Mouse (Mus musculus) forebrain, embryonic 15.5 days (tissue): ENCODE data around the gene Tm6sf1. TPM values are rescaled to one million over a fixed set of nuclear protein-coding genes. Genes with fewer than 3 reads are reported as not detected.
A peak's percentile ranks its signal among the peaks of the same experiment; 100 is the strongest.
"Not testable (repeated sequence)": the region's sequence is repeated elsewhere in the genome, so short reads cannot be mapped to it uniquely, and the experiment has no call there.

Experiments
- ATAC-seq: fragments of 200-750 bp; cut with Nextera tagmentation; replicated peaks from 2 replicates; pipeline ENCODE4 v1.8.0; 2017; ENCODE audit warnings: mild to moderate bottlenecking, moderate TSS enrichment, moderate library complexity
- H3K27ac ChIP-seq: fragments of 300-500 bp; sonication (generic); replicated peaks from 2 replicates; pipeline ENCODE4 v1.5.1; 2015; ENCODE audit warnings: mild to moderate bottlenecking, inconsistent platforms
- H3K27me3 ChIP-seq: fragments of 300-500 bp; sonication (generic); 2 replicates; pipeline ENCODE4 v1.6.1; 2015; ENCODE audit warnings: inconsistent platforms
- H3K36me3 ChIP-seq: fragments of 300-500 bp; sonication (generic); 2 replicates; pipeline ENCODE4 v1.6.1; 2015; ENCODE audit warnings: mild to moderate bottlenecking, inconsistent platforms
- H3K4me1 ChIP-seq: fragments of 300-500 bp; sonication (generic); 2 replicates; pipeline ENCODE4 v1.6.1; 2015; ENCODE audit warnings: inconsistent platforms
- H3K4me2 ChIP-seq: fragments of 300-500 bp; sonication (generic); replicated peaks from 2 replicates; pipeline ENCODE4 v1.6.1; 2015; ENCODE audit warnings: mild to moderate bottlenecking, inconsistent platforms
- H3K4me3 ChIP-seq: fragments of 300-500 bp; sonication (generic); 2 replicates; pipeline ENCODE4 v1.5.1; 2015; ENCODE audit warnings: mild to moderate bottlenecking, inconsistent platforms
- H3K9ac ChIP-seq: fragments of 300-500 bp; sonication (generic); replicated peaks from 2 replicates; pipeline ENCODE4 v1.6.1; 2015; ENCODE audit warnings: mild to moderate bottlenecking, inconsistent platforms
- H3K9me3 ChIP-seq: fragments of 300-500 bp; sonication (generic); 2 replicates; pipeline ENCODE4 v1.6.1; 2016; ENCODE audit warnings: inconsistent platforms
- WGBS: fragments of 180-500 bp; shearing (Covaris S2); methylation state at CpG from one replicate; pipeline ENCODE4 v1.1.7; 2015; ENCODE audit warnings: mixed read lengths; 5-methylcytosine and 5-hydroxymethylcytosine counted together
- polyA plus RNA-seq: library from polyadenylated mRNA; unstranded; fragments of >200 nt; fragmentation: Nextera tagmentation; extraction: Ambion mirVana; gene quantifications from 2 replicates; pipeline ENCODE4 v1.2.1, GENCODE M21; 2015

Gene Tm6sf1
- 7.1 and 7.6 TPM in 2 replicates for polyA plus RNA-seq

- Histone ChIP-seq H3K9ac (peak within 1 kb of the TSS; percentile 54), H3K27me3 (peaks cover 10% of the 10 kb centered on the region; the same call in 1 of the 2 replicates), H3K9me3 (no peaks in the 10 kb centered on the region), H3K4me3 (peak within 1 kb of the TSS; percentile 51), H3K4me2 (peak within 1 kb of the TSS; percentile 97), H3K36me3 (no peaks in the 10 kb centered on the region), H3K27ac (no peak within 1 kb of the TSS), H3K4me1 (peaks cover 21% of the 10 kb centered on the region)
- peak; percentile 71 for ATAC-seq
- WGBS = 1% methylated on average over 64 of the region's 64 CpGs
Observed at GRCm38 (mm10) chr7:81858968-81859721, at the start of gene Tm6sf1. TSS of gene Tm6sf1 (plus strand) at chr7:81859001.

- Histone ChIP-seq H3K27me3 (no peaks in the 10 kb centered on the region), H3K9ac (no peak overlapping the region), H3K36me3 (no peaks in the 10 kb centered on the region), H3K9me3 (no peaks in the 10 kb centered on the region), H3K27ac (no peak overlapping the region), H3K4me1 (peaks cover 40% of the 10 kb centered on the region), H3K4me3 (no peak overlapping the region), H3K4me2 (no peak overlapping the region)
- WGBS = 82% methylated on average over 3 of the region's 3 CpGs
- ATAC-seq = no peak
Observed at GRCm38 (mm10) chr7:81824906-81825305, 33.9 kb upstream of the Tm6sf1 start.

GRCm38 (mm10) chr7:81825381-81825780 is 33.4 kb upstream of the Tm6sf1 start:
- Histone ChIP-seq H3K9ac (no peak overlapping the region), H3K4me1 (peaks cover 43% of the 10 kb centered on the region), H3K27me3 (no peaks in the 10 kb centered on the region), H3K27ac (no peak overlapping the region), H3K4me3 (no peak overlapping the region), H3K4me2 (no peak overlapping the region; the same call in 1 of the 2 replicates), H3K36me3 (no peaks in the 10 kb centered on the region), H3K9me3 (no peaks in the 10 kb centered on the region)
- no peak for ATAC-seq
- 13% methylated on average over 3 of the region's 3 CpGs for whole genome bisulfite sequencing

DNA sequence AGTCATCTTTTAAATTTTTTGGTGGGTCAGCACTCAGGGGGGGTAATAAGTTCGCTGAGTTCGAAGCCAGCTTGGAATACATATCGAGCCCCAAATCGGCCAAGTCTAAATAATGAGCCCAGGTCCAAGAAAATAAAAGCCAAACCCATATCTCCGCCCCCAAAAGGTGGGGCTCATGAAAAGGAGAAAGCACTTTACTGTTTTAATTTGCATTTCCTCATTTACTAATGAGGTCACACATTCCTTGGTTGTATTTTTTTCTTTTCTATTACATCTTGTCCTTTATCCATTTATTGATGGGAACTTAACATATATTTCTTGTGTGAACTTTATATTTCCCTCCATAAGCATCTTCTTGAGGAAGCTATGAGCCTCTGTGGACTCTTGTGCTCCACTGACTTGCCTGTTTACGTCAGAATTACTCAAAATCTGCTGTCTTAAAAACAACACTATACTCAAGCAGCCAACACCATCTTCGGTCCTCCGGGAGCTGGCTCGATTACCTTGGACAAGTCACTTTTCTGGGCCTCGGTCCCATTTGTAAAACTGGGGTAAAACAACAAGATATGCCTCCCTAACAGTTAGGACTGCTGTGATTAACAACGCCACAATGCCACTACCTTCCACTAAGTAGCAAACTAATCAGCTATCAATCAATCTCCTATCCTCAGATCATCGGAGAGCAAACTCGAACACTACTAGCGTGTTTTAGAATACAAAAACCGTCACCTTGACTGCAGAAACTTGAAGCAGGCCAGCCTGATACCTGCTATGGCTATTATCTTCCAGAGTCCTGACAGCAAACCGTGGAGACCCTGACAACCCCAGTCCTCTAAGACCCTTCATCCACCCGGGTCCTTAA is 30.8 kb upstream of the Tm6sf1 start:
- H3K4me3 ChIP-seq = peak overlapping the region; percentile 70
- WGBS = 11% methylated on average over 17 of the region's 17 CpGs
- ATAC-seq = no peak

DNA sequence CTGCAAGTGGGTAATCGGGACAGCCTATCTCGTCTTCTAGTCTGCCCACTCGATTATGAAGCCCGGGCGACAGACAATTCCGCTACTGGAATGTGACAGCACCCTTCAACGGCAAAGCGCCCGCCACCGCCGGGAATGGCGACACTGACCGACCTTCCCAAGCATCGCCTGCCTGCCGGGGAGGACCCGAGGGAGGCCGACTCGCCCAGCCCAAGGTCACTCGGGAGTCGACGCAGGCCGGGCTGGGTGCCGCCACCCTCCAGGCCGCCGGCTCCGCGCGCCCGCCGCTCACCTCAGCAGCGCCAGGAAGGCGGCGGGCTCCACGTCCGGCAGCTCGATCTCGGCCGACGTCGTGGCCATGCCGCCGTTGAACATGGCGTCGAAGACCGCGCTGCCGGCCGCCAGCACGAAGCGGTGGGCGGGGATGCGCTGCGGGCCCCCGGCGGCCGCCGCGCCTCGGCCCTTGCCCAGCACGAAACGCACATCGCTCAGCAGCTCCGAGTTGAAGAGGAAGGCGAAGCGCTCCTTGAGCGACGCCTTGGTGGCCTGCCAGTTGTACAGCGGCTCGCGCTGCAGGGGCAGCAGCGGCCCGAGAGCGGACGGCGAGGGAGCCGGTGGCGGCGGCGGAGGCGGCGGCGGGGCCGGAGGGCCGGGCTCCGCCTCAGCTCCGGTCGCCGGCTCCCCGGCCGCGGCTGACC is 30.0 kb upstream of the Tm6sf1 start:
- H3K9me3 ChIP-seq = no peaks in the 10 kb centered on the region
- under 1% methylated on average over 83 of the region's 91 CpGs for WGBS
- H3K4me2 ChIP-seq = peak overlapping the region; percentile 66
- ATAC-seq = peak; percentile 82
- peak overlapping the region; percentile 95 for H3K27ac ChIP-seq
- H3K4me3 ChIP-seq = peak overlapping the region; percentile 70
- peaks cover 43% of the 10 kb centered on the region for H3K4me1 ChIP-seq
- no peaks in the 10 kb centered on the region for H3K27me3 ChIP-seq
- H3K36me3 ChIP-seq = no peaks in the 10 kb centered on the region
- H3K9ac ChIP-seq = peak overlapping the region; percentile 80

More for the DNA sequence above, 30.8 kb upstream of the Tm6sf1 start:
- Histone ChIP-seq H3K27ac (peak overlapping the region; percentile 95), H3K4me1 (peaks cover 43% of the 10 kb centered on the region), H3K4me2 (peak overlapping the region; percentile 66), H3K9me3 (no peaks in the 10 kb centered on the region), H3K9ac (peak overlapping the region; percentile 80), H3K36me3 (no peaks in the 10 kb centered on the region), H3K27me3 (no peaks in the 10 kb centered on the region)

DNA sequence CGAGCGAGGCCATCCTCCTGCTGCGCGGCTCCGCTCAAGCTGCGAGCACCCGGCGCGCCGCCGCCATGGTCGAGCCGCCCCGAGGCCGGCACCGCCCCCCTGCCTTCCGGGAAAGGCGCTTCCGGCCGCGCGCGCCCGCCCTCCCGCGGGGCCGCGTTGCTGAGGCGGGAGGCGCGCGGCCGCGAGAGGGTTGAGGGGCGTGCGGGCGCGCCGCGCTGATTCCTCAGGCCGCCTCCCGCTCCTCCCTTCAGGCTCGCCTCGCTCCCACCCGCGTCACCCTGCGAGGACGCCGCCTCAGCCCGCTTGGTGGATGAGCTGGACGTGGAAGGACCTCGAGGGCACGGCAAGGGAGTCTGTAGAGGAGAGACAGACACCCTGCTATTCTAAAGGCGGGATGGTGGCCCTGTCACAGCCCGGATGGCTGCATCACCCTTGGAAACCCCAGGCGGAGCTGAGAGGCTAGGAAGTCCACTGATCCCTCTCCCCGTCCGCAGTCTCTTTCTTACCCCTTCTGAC is 29.4 kb upstream of the Tm6sf1 start, which contains the start of gene Btbd1:
Gene Btbd1, minus strand, starts transcription at position 53 of the 516 bp plus-strand sequence.
- H3K9ac ChIP-seq = peak within 1 kb of the TSS; percentile 80
- under 1% methylated on average over 47 of the region's 58 CpGs for WGBS
- no peaks in the 10 kb centered on the region for H3K9me3 ChIP-seq
- peak within 1 kb of the TSS; percentile 70 for H3K4me3 ChIP-seq
- H3K4me2 ChIP-seq = peak within 1 kb of the TSS; percentile 66
- H3K36me3 ChIP-seq = no peaks in the 10 kb centered on the region
- peak; percentile 94 for ATAC-seq
- H3K27ac ChIP-seq = peak within 1 kb of the TSS; percentile 95
- H3K4me1 ChIP-seq = peaks cover 43% of the 10 kb centered on the region
- no peaks in the 10 kb centered on the region for H3K27me3 ChIP-seq

DNA sequence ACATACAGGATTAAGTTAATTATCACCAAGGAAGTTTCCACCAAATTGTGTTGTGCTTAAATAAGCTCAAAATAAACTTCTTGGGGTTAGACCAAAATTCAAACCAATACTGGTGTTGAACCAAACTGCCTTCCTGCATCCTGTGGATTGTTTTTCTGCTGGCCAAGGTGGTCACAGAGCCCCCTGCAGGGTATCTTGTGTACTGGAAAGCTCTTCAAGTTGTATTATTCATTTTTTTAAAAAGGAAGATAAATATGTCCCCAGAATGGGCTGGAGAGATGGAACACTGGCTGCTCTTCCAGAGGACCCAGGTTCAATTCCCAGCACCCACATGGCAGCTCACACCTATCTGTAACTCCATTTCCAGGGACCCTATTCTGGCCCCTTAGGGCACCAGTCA is 24.0 kb upstream of the Tm6sf1 start:
- Histone ChIP-seq H3K4me1 (peaks cover 3% of the 10 kb centered on the region), H3K9ac (no peak overlapping the region), H3K4me2 (no peak overlapping the region), H3K4me3 (no peak overlapping the region), H3K27ac (no peak overlapping the region), H3K9me3 (no peaks in the 10 kb centered on the region), H3K36me3 (no peaks in the 10 kb centered on the region), H3K27me3 (no peaks in the 10 kb centered on the region)
- ATAC-seq = no peak

- Histone ChIP-seq H3K4me2 (no peak overlapping the region), H3K4me3 (no peak overlapping the region), H3K9me3 (no peaks in the 10 kb centered on the region), H3K9ac (no peak overlapping the region), H3K36me3 (no peaks in the 10 kb centered on the region), H3K27me3 (no peaks in the 10 kb centered on the region), H3K27ac (no peak overlapping the region), H3K4me1 (peaks cover 2% of the 10 kb centered on the region)
- ATAC-seq = no peak
- 84% methylated on average over 5 of the region's 5 CpGs for WGBS
Observed at GRCm38 (mm10) chr7:81835430-81835829, 23.4 kb upstream of the Tm6sf1 start.

DNA sequence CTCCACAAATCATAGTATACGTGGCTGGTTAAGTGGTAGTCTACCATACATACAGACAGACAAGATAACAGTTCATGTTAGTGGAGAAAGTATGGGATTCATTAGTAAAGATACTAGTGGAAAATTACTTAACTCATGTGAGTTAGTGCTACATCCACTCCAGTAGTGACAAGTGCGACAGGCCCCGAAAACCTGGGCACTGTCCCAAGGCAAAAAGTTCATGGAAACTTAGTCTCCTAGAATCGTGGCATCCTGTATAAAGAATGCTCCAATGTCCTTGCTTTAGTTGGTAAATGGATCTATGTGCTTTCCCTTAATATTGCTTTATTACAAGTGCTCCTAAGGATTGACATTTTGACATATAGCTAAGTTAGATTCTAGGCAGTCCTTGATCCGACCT is 21.0 kb upstream of the Tm6sf1 start:
- ATAC-seq, H3K27me3 ChIP-seq: not testable (repeated sequence)
- 89% methylated on average over 5 of the region's 5 CpGs for WGBS

GRCm38 (mm10) chr7:81839746-81840145 is 19.1 kb upstream of the Tm6sf1 start:
- H3K36me3 ChIP-seq = no peaks in the 10 kb centered on the region
- H3K9ac ChIP-seq = no peak overlapping the region
- no peaks in the 10 kb centered on the region for H3K27me3 ChIP-seq
- H3K4me3 ChIP-seq = no peak overlapping the region
- ATAC-seq = no peak
- H3K9me3 ChIP-seq = no peaks in the 10 kb centered on the region
- peaks cover 13% of the 10 kb centered on the region for H3K4me1 ChIP-seq
- 60% methylated on average over 6 of the region's 6 CpGs for WGBS
- no peak overlapping the region for H3K27ac ChIP-seq
- no peak overlapping the region for H3K4me2 ChIP-seq

More for the DNA sequence above, 21.0 kb upstream of the Tm6sf1 start:
- not testable (repeated sequence) for H3K4me2 ChIP-seq, H3K4me3 ChIP-seq, H3K27ac ChIP-seq, H3K9ac ChIP-seq, H3K9me3 ChIP-seq, H3K36me3 ChIP-seq
- peaks cover 13% of the 10 kb centered on the region for H3K4me1 ChIP-seq

DNA sequence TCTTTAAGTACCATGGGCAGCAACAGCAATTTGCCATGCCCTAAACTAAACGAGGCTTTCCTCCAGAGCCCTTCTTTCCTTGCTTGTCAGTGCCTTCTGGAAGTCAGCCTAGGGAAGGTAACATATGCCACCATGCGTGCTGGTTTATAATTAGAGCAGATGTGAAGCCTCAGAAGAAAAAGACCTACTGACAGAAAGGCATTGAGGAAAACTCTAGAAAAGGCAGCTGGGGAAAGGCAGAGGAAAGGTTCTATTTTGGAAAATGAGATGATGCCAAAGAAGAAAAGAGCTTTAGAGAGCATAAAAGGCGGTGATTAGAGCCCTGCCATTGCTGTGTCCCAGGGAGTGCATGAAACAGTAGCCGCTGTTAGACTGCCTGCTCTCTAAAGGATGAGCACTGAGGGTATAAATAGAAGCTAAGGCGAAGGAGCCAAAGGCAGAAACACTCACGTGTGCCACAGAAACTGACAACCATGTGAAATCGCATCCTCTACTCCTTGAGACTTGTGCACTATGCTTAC is 18.1 kb upstream of the Tm6sf1 start:
- Histone ChIP-seq H3K27me3 (no peaks in the 10 kb centered on the region), H3K9ac (no peak overlapping the region), H3K4me2 (no peak overlapping the region), H3K4me3 (no peak overlapping the region), H3K9me3 (no peaks in the 10 kb centered on the region), H3K36me3 (no peaks in the 10 kb centered on the region), H3K4me1 (peaks cover 13% of the 10 kb centered on the region), H3K27ac (peak overlapping the region; percentile 66)
- ATAC-seq = peak; percentile 70; the same call in 1 of the 2 replicates
- 37% methylated on average over 7 of the region's 7 CpGs for WGBS
